Mouse (Mus musculus) bone marrow macrophage, adult 2 months (primary cell): ENCODE data around the gene Sp6.

Experiments
- CTCF ChIP-seq: IDR thresholded peaks from 2 replicates; pipeline ENCODE4 v1.5.1; 2012; ENCODE audit warnings: low read depth, mild to moderate bottlenecking, low read length, moderate library complexity
- POLR2A ChIP-seq: IDR thresholded peaks from 2 replicates; pipeline ENCODE4 v1.6.1; 2012; ENCODE audit warnings: mild to moderate bottlenecking, low read depth, low read length, borderline replicate concordance

- TF ChIP-seq CTCF (no peak), POLR2A (no peak)
Measured at GRCm38 (mm10) chr11:97072533-97072932, 59.3 kb downstream of the Sp6 start.
